Mouse (Mus musculus): ENCODE measurements around the gene Ddc.

- TF ChIP-seq CTCF (IDR thresholded peaks at IDR 0.05; ENCODE audit: control insufficient read depth, insufficient read depth, insufficient replicate concordance, low read depth, low read length) (no peak), POLR2A (IDR thresholded peaks at IDR 0.05; ENCODE audit: control insufficient read depth, low read depth, low read length) (no peak)
Observed at GRCm38 (mm10) chr11:11768057-11768456, 129.9 kb downstream of the Ddc start.
